Mouse (Mus musculus) embryonic facial prominence, embryonic 13.5 days (tissue): ENCODE measurements around the gene C2cd3. TPM values are rescaled to one million over a fixed set of nuclear protein-coding genes. Genes with fewer than 3 reads are reported as not detected.

ENCODE experiments used
- polyA plus RNA-seq: library from polyadenylated mRNA; unstranded; fragments of >200 nt; fragmentation: Nextera tagmentation; extraction: Ambion mirVana; gene quantifications from 2 replicates; pipeline ENCODE4 v1.2.1, GENCODE M21; 2015

Gene C2cd3
- polyA plus RNA-seq, 1 experiment from 2014 or later = 30.2 TPM

Other genes starting within 250 kb of the C2cd3 start
- 24.0 and 26.8 TPM in 2 replicates for gene Lipt2, start 213.0 kb upstream of the C2cd3 start, polyA plus RNA-seq
- gene Kcne3, start 195.7 kb upstream of the C2cd3 start, polyA plus RNA-seq = 16.2 and 19.7 TPM in 2 replicates
- gene Pgm2l1, start 144.8 kb upstream of the C2cd3 start, polyA plus RNA-seq = 6.8 and 8.2 TPM in 2 replicates
- 23.6 and 32.6 TPM in 2 replicates for gene P4ha3, start 86.7 kb upstream of the C2cd3 start, polyA plus RNA-seq
- gene Ppme1, start 74 bp downstream of the C2cd3 start, polyA plus RNA-seq = 51.7 and 56.0 TPM in 2 replicates
- gene Ucp3, start 100.8 kb downstream of the C2cd3 start, polyA plus RNA-seq = not detected in 2 replicates
- gene Ucp2, start 121.1 kb downstream of the C2cd3 start, polyA plus RNA-seq = 159 and 170 TPM in 2 replicates
- gene Dnajb13, start 142.7 kb downstream of the C2cd3 start, polyA plus RNA-seq = 0.18 and 0.26 TPM in 2 replicates
- gene Coa4, start 164.8 kb downstream of the C2cd3 start, polyA plus RNA-seq = 17.6 and 18.8 TPM in 2 replicates
- 98.9 and 100 TPM in 2 replicates for gene Rab6a, start 235.2 kb downstream of the C2cd3 start, polyA plus RNA-seq
- gene Mrpl48, start 236.1 kb downstream of the C2cd3 start, polyA plus RNA-seq = 73.9 and 74.6 TPM in 2 replicates